ENCODE assay signal across 20 mouse cellular contexts in genomic region chr13:115822527-115822926, GRCm38 (mm10).
DNase-seq lines count a peak whose midpoint lies in the region; ATAC-seq and TF ChIP-seq lines count a peak whose summit lies in the region.
"Had no signal": no experiment of that assay in that cellular context is flagged by ENCODE, and none has a peak within 500 bp of the region (broad histone marks: within the 10 kb centered on the region; RNA-seq: fewer than 3 reads in every experiment).

No protein-coding gene starts in this region.

- no peak overlapping the region for H3K9ac ChIP-seq in forebrain, embryonic 14.5 days (ENCODE audit: low read length)
- H3K9ac ChIP-seq in forebrain, embryonic 12.5 days, result no peak overlapping the region
- no peak overlapping the region for H3K9ac ChIP-seq in forebrain, postnatal 0 days
- H3K9ac ChIP-seq in kidney, embryonic 15.5 days, result no peak overlapping the region
- H3K9ac ChIP-seq: embryonic facial prominence, embryonic 13.5 days; embryonic facial prominence, embryonic 15.5 days had no signal

- H3K4me2 ChIP-seq in forebrain, embryonic 14.5 days (ENCODE audit: low read length), result no peak overlapping the region
- H3K4me2 ChIP-seq in forebrain, embryonic 12.5 days, result no peak overlapping the region
- no peak overlapping the region for H3K4me2 ChIP-seq in forebrain, postnatal 0 days (ENCODE audit: low read depth)
- no peak overlapping the region for H3K4me2 ChIP-seq in kidney, embryonic 15.5 days
- H3K4me2 ChIP-seq: embryonic facial prominence, embryonic 13.5 days; embryonic facial prominence, embryonic 15.5 days had no signal

- TF ChIP-seq CTCF in brain, embryonic 14.5 days (IDR thresholded peaks at IDR 0.05; ENCODE audit: borderline replicate concordance, extremely low read depth, insufficient read depth, insufficient read length), result no peak
- TF ChIP-seq CTCF in forebrain, postnatal 0 days (IDR thresholded peaks at IDR 0.05; ENCODE audit: low read depth), result no peak
- no peak for TF ChIP-seq CTCF in layer of hippocampus, adult 2 months (conservative IDR thresholded peaks at IDR 0.05)

- H3K36me3 ChIP-seq in forebrain, embryonic 14.5 days (ENCODE audit: control insufficient read depth, insufficient read depth, low read length), result no peaks in the 10 kb centered on the region
- no peaks in the 10 kb centered on the region for H3K36me3 ChIP-seq in forebrain, embryonic 12.5 days (replicated peaks)
- no peaks in the 10 kb centered on the region for H3K36me3 ChIP-seq in forebrain, postnatal 0 days (ENCODE audit: insufficient read depth)
- no peaks in the 10 kb centered on the region for H3K36me3 ChIP-seq in kidney, embryonic 15.5 days
- H3K36me3 ChIP-seq: embryonic facial prominence, embryonic 13.5 days; embryonic facial prominence, embryonic 15.5 days had no signal

- H3K27ac ChIP-seq in forebrain, embryonic 14.5 days (ENCODE audit: low read depth, low read length), result no peak overlapping the region
- no peak overlapping the region for H3K27ac ChIP-seq in forebrain, embryonic 12.5 days
- H3K27ac ChIP-seq in forebrain, postnatal 0 days (ENCODE audit: low read depth, low read length), result no peak overlapping the region
- no peak overlapping the region for H3K27ac ChIP-seq in layer of hippocampus, adult 2 months
- H3K27ac ChIP-seq in kidney, embryonic 15.5 days, result no peak overlapping the region
- H3K27ac ChIP-seq: embryonic facial prominence, embryonic 13.5 days; embryonic facial prominence, embryonic 15.5 days had no signal

- no peaks in the 10 kb centered on the region for H3K9me3 ChIP-seq in forebrain, embryonic 14.5 days (replicated peaks; ENCODE audit: control insufficient read depth, low read length)
- H3K9me3 ChIP-seq in forebrain, embryonic 12.5 days, result no peaks in the 10 kb centered on the region
- H3K9me3 ChIP-seq in forebrain, postnatal 0 days (ENCODE audit: low read length), result no peaks in the 10 kb centered on the region
- H3K9me3 ChIP-seq in kidney, embryonic 15.5 days (replicated peaks), result no peaks in the 10 kb centered on the region
- H3K9me3 ChIP-seq: embryonic facial prominence, embryonic 13.5 days; embryonic facial prominence, embryonic 15.5 days had no signal

- DNase-seq in forebrain, embryonic 14.5 days (ENCODE audit: low spot score), result peak; percentile 56
- DNase-seq in brain, embryonic 14.5 days (ENCODE audit: low read depth), result peak; percentile 55
- peak; percentile 8 for DNase-seq in brain, embryonic 18.5 days (ENCODE audit: low read depth, low spot score)
- peak; percentile 16 for DNase-seq in forebrain, postnatal 0 days
- DNase-seq in layer of hippocampus, adult 2 months (ENCODE audit: low spot score in 2 of 2), result no peak
- DNase-seq: adrenal gland, adult 2 months; adrenal gland, postnatal 10 days; adrenal gland, postnatal 25 days; cerebellum, adult 11 months; cerebellum, adult 18-20 months; cerebellum, adult 8-10 months; cerebellum, adult 9-11 months; cerebellum, postnatal 14 days; cerebellum, postnatal 36 days; embryo, embryonic 11 days had no signal

- WGBS in forebrain, embryonic 14.5 days, result 58% methylated on average over 1 of the region's 1 CpGs
- WGBS in forebrain, embryonic 12.5 days, result 72% methylated on average over 1 of the region's 1 CpGs
- 36% methylated on average over 1 of the region's 1 CpGs for WGBS in forebrain, postnatal 0 days
- 79% methylated on average over 1 of the region's 1 CpGs for WGBS in kidney, embryonic 15.5 days

- H3K4me1 ChIP-seq in forebrain, embryonic 14.5 days (ENCODE audit: control insufficient read depth, insufficient read depth, low read length), result no peaks in the 10 kb centered on the region
- H3K4me1 ChIP-seq in forebrain, embryonic 12.5 days, result no peaks in the 10 kb centered on the region
- H3K4me1 ChIP-seq in forebrain, postnatal 0 days (ENCODE audit: insufficient read depth), result no peaks in the 10 kb centered on the region
- H3K4me1 ChIP-seq in kidney, embryonic 15.5 days, result no peaks in the 10 kb centered on the region
- H3K4me1 ChIP-seq: embryonic facial prominence, embryonic 13.5 days; embryonic facial prominence, embryonic 15.5 days had no signal

- no peak for TF ChIP-seq POLR2A in brain, embryonic 14.5 days (IDR thresholded peaks at IDR 0.05; ENCODE audit: borderline replicate concordance, extremely low read depth, insufficient read depth, insufficient read length, poor library complexity, severe bottlenecking)

- no peaks in the 10 kb centered on the region for H3K27me3 ChIP-seq in forebrain, embryonic 14.5 days (replicated peaks; ENCODE audit: control insufficient read depth, insufficient read depth, low read length)
- H3K27me3 ChIP-seq in forebrain, embryonic 12.5 days, result no peaks in the 10 kb centered on the region
- no peaks in the 10 kb centered on the region for H3K27me3 ChIP-seq in forebrain, postnatal 0 days (ENCODE audit: insufficient read depth, low read length)
- no peaks in the 10 kb centered on the region for H3K27me3 ChIP-seq in kidney, embryonic 15.5 days
- H3K27me3 ChIP-seq: embryonic facial prominence, embryonic 13.5 days; embryonic facial prominence, embryonic 15.5 days had no signal

- no peak overlapping the region for H3K4me3 ChIP-seq in forebrain, embryonic 14.5 days (ENCODE audit: low read depth, low read length)
- no peak overlapping the region for H3K4me3 ChIP-seq in forebrain, embryonic 12.5 days (replicated peaks)
- H3K4me3 ChIP-seq in forebrain, postnatal 0 days (ENCODE audit: low read depth, low read length), result no peak overlapping the region
- no peak overlapping the region for H3K4me3 ChIP-seq in layer of hippocampus, adult 2 months
- H3K4me3 ChIP-seq in kidney, embryonic 15.5 days (replicated peaks), result no peak overlapping the region
- H3K4me3 ChIP-seq: embryonic facial prominence, embryonic 13.5 days; embryonic facial prominence, embryonic 15.5 days; erythroblast, embryonic 14.5 days had no signal

- ATAC-seq in forebrain, embryonic 14.5 days, result peak; percentile 44; the same call in 1 of the 2 replicates
- no peak for ATAC-seq in forebrain, embryonic 12.5 days (ENCODE audit: low FRiP score)
- peak; percentile 23; the same call in 1 of the 2 replicates for ATAC-seq in forebrain, postnatal 0 days
- no peak for ATAC-seq in kidney, embryonic 15.5 days (replicated peaks; ENCODE audit: low FRiP score)

Comparison
In these comparisons a context has a peak if more than half of its experiments do, and no peak if none do; other contexts are left out.
1. ATAC-seq: peak in forebrain, embryonic 14.5 days (single experiment) and forebrain, postnatal 0 days (single experiment); none in forebrain, embryonic 12.5 days (single experiment) and kidney, embryonic 15.5 days (single experiment).
2. DNase-seq: peak in forebrain, embryonic 14.5 days (single experiment), brain, embryonic 14.5 days (single experiment), brain, embryonic 18.5 days (single experiment) and forebrain, postnatal 0 days (single experiment); none in layer of hippocampus, adult 2 months (0 of 2).